Mouse (Mus musculus): Measurements from ENCODE around the gene Gm10197. TPM values are rescaled to one million over a fixed set of nuclear protein-coding genes. Genes with fewer than 3 reads are reported as not detected.

Gm10197 gene
- polyA plus RNA-seq, 1 experiment: not detected

- peak; percentile 88 for DNase-seq (ENCODE audit: low read depth)
- TF ChIP-seq POLR2A (IDR thresholded peaks at IDR 0.05; ENCODE audit: borderline replicate concordance, extremely low read depth, insufficient read depth, insufficient read length, poor library complexity, severe bottlenecking) (no peak), CTCF (IDR thresholded peaks at IDR 0.05; ENCODE audit: borderline replicate concordance, extremely low read depth, insufficient read depth, insufficient read length) (peak; percentile 88)
Measured at GRCm38 (mm10) chr19:53369469-53370043, 2.0 kb downstream of the Gm10197 start.

DNA sequence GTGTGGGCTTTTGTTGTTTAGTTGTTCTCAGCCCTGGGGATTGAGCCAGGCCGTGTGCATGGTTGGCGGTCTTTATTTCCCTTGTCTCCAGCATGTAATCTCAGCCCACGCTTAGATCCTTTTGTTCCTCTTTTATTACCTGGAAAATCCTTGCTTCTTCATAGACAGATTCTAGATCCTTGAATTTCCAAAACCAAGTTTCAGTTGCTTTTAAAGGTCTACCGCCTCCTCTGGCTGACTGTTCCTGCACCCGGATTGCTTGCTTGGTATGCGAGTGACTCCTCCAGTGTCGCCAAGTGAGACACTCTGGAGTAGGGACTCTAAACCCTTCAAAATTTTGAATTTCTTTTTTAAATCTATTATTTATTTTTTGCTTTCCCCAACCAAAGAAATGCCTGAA, 4.7 kb downstream of the Gm10197 start:
- TF ChIP-seq CTCF (IDR thresholded peaks at IDR 0.05; ENCODE audit: borderline replicate concordance, extremely low read depth, insufficient read depth, insufficient read length) (no peak), POLR2A (IDR thresholded peaks at IDR 0.05; ENCODE audit: borderline replicate concordance, extremely low read depth, insufficient read depth, insufficient read length, poor library complexity, severe bottlenecking) (no peak)
- DNase-seq (ENCODE audit: low read depth): peak; percentile 24

DNA sequence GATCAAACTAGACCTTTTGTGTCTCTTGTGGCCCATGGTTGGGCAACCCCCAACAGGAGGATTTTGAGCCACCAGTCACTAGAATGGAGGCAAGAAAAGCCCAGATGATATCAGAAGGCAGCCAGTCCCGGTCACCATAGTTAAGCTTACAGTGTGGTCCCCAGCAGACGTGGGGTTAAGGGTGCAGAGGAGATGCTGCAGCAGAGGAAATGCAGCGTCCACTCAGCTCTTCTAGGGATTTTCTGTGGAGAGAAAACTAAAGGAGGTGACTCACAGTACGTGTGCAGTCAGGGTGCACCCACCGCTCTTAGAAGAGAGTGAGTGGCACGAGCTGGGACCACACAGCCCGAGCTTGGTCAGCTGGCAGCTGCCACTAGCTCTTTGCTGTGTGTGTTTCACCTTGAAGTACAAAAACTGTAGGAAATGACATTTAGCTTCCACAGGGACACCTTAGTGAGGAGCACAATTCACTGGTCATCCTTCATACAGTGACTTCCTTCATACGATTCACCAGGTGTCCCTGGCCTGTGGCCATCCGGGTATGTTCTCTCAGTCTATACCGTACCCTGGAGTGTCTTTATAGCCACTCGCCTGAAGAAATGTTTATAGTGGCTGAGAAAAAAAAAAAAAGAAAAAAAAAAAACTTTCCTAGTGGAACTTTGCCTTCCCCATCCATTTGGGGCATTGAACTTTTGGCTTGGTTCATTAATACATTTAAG, 5.3 kb downstream of the Gm10197 start:
- DNase-seq (ENCODE audit: low read depth): no peak
- TF ChIP-seq CTCF (IDR thresholded peaks at IDR 0.05; ENCODE audit: borderline replicate concordance, extremely low read depth, insufficient read depth, insufficient read length) (no peak), POLR2A (IDR thresholded peaks at IDR 0.05; ENCODE audit: borderline replicate concordance, extremely low read depth, insufficient read depth, insufficient read length, poor library complexity, severe bottlenecking) (no peak)

- peak; percentile 90 for DNase-seq (ENCODE audit: low read depth)
- no peak for TF ChIP-seq CTCF (IDR thresholded peaks at IDR 0.05; ENCODE audit: borderline replicate concordance, extremely low read depth, insufficient read depth, insufficient read length)
- no peak for TF ChIP-seq POLR2A (IDR thresholded peaks at IDR 0.05; ENCODE audit: borderline replicate concordance, extremely low read depth, insufficient read depth, insufficient read length, poor library complexity, severe bottlenecking)
Measured at GRCm38 (mm10) chr19:53364963-53365362, 6.6 kb downstream of the Gm10197 start.

GRCm38 (mm10) chr19:53364551-53364950, 7.0 kb downstream of the Gm10197 start:
- TF ChIP-seq CTCF (IDR thresholded peaks at IDR 0.05; ENCODE audit: borderline replicate concordance, extremely low read depth, insufficient read depth, insufficient read length): no peak
- TF ChIP-seq POLR2A (IDR thresholded peaks at IDR 0.05; ENCODE audit: borderline replicate concordance, extremely low read depth, insufficient read depth, insufficient read length, poor library complexity, severe bottlenecking): no peak
- DNase-seq (ENCODE audit: low read depth): no peak

- DNase-seq (ENCODE audit: low read depth): no peak
- TF ChIP-seq POLR2A (IDR thresholded peaks at IDR 0.05; ENCODE audit: borderline replicate concordance, extremely low read depth, insufficient read depth, insufficient read length, poor library complexity, severe bottlenecking) (no peak), CTCF (IDR thresholded peaks at IDR 0.05; ENCODE audit: borderline replicate concordance, extremely low read depth, insufficient read depth, insufficient read length) (peak; percentile 31; the same call in 1 of the 2 replicates)
Measured at GRCm38 (mm10) chr19:53362967-53363366, 8.6 kb downstream of the Gm10197 start.

- no peak for TF ChIP-seq POLR2A (IDR thresholded peaks at IDR 0.05; ENCODE audit: borderline replicate concordance, extremely low read depth, insufficient read depth, insufficient read length, poor library complexity, severe bottlenecking)
- TF ChIP-seq CTCF (IDR thresholded peaks at IDR 0.05; ENCODE audit: borderline replicate concordance, extremely low read depth, insufficient read depth, insufficient read length): no peak
Measured at GRCm38 (mm10) chr19:53360265-53360958, 11.2 kb downstream of the Gm10197 start.

DNA sequence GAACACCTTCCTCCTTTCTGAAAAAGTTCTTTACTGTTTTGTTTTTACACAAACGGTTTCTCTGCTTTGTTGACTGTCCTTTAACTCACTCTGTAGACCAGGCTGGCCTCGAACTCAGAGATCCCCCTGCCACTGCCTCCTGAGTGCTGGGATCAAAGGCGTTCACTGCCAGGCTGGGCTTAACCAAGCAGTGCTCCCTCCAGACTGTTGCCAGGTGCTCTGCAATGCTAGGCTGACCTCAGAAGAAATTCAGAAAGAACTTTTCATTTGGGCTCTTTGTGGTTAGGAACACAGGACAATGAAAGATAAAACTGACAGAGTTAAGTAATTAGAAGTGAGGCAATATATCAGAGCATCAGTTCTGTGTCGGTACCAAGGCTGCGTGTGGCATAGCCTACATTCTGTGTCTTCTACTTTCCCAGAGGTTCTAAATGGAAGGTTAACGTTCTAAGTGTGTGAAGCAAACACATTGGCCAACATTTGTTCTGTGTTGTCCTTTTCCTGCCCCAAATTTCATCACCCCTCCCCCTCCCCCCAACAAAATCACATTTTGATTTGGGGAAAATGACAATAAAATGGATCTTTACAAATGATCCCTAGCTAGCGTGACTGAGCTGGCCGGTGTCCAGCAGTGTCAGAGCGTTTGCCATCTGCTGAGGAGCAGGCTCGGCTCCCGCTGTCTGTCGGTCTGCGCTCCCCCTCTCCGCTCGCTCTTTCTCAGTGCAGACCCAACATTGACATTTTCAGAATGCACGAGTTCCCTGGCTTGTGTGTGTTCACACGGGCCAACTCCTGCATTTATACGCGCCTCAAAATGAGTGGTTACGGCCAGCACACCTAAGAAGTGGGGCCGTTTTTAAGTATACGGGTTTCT, 12.2 kb downstream of the Gm10197 start:
- peak; percentile 87 for DNase-seq (ENCODE audit: low read depth)
- TF ChIP-seq POLR2A (IDR thresholded peaks at IDR 0.05; ENCODE audit: borderline replicate concordance, extremely low read depth, insufficient read depth, insufficient read length, poor library complexity, severe bottlenecking) (no peak), CTCF (IDR thresholded peaks at IDR 0.05; ENCODE audit: borderline replicate concordance, extremely low read depth, insufficient read depth, insufficient read length) (no peak)

More at GRCm38 (mm10) chr19:53360265-53360958, 11.2 kb downstream of the Gm10197 start:
- DNase-seq (ENCODE audit: low read depth): peak; percentile 85

DNA sequence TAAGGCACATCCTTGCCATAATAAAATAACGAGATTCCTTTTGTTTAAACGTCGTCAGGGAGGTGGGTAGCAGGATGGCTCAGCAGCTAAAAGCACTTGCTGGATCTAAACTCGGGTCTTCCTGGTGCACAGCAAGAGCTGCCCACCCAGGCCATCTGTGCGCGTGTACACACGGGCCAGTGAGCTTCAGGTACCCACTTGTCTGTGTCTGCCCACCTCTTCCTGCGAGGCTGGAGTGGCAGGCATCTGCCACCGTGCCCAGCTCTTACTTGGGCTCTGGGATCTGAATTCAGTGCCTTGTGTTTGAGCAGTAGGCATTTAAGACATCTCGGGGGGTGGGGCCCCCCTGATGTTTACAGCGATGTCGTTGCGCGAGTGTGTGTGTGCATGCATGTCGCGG, 16.5 kb downstream of the Gm10197 start:
- TF ChIP-seq POLR2A (IDR thresholded peaks at IDR 0.05; ENCODE audit: borderline replicate concordance, extremely low read depth, insufficient read depth, insufficient read length, poor library complexity, severe bottlenecking) (no peak), CTCF (IDR thresholded peaks at IDR 0.05; ENCODE audit: borderline replicate concordance, extremely low read depth, insufficient read depth, insufficient read length) (no peak)

DNA sequence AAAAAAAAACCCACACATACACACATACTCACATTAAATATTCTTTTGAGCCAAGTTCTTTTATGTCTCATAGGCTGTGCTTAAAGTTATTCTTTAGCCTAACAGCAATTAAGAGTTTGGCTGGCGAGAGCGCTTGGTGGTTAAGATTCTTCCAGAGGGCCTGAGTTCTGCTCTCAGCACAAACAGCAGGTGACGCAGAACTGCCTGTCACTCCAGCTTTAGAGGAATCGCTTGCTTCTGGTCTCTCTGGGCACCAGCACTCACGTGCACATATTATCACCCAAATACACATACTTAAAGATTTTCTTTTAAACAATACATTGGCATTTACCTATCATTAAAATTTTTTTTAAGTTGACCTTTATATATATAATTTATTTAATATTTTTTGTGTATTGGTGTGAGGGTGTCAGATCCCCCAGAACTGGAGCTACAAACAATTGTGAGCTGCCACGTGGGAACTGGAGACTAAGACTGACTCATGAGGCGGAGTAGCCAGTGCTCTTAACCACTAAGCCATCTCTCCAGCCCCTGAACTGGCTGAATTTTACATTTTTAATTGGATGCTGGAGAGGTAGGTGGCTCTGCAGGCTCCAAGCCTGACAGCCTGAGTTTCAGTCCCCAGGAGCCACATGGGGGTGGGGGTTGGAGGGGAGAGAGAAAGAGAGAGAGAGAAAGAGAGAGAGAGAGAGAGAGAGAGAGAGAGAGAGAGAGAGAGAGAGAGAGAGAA, 17.1 kb downstream of the Gm10197 start:
- no peak for TF ChIP-seq POLR2A (IDR thresholded peaks at IDR 0.05; ENCODE audit: borderline replicate concordance, extremely low read depth, insufficient read depth, insufficient read length, poor library complexity, severe bottlenecking)
- no peak for TF ChIP-seq CTCF (IDR thresholded peaks at IDR 0.05; ENCODE audit: borderline replicate concordance, extremely low read depth, insufficient read depth, insufficient read length)
- DNase-seq (ENCODE audit: low read depth): peak; percentile 43

More for the DNA sequence above, 16.5 kb downstream of the Gm10197 start:
- peak; percentile 34 for DNase-seq (ENCODE audit: low read depth)

Data from brain, embryonic 14.5 days (tissue).